Mouse (Mus musculus): ENCODE measurements around the gene Large1.

GRCm38 (mm10) chr8:73104089-73104488 lies 249.3 kb downstream of the Large1 start:
- TF ChIP-seq PAX5 (IDR thresholded peaks at IDR 0.05; ENCODE audit: low read length) (no peak), CTCF (conservative IDR thresholded peaks at IDR 0.05 in 1 of 2, IDR thresholded peaks at IDR 0.05 in 1 of 2; ENCODE audit: low read depth in 2 of 2, low read length in 2 of 2) (no peak), GABPA (IDR thresholded peaks at IDR 0.05; ENCODE audit: insufficient replicate concordance, low read depth, low read length) (no peak), ZNF384 (IDR thresholded peaks at IDR 0.05; ENCODE audit: low read depth, low read length) (no peak), POLR2A (IDR thresholded peaks at IDR 0.05; ENCODE audit: low read depth, low read length) (no peak), MAZ (IDR thresholded peaks at IDR 0.05; ENCODE audit: low read depth, low read length) (no peak), USF1 (IDR thresholded peaks at IDR 0.05; ENCODE audit: low read depth, low read length) (no peak), JUND (conservative IDR thresholded peaks at IDR 0.05; ENCODE audit: low read depth, low read length) (no peak), MAX (IDR thresholded peaks at IDR 0.05; ENCODE audit: low read length) (no peak), MAFK (IDR thresholded peaks at IDR 0.05; ENCODE audit: insufficient replicate concordance, low read length) (no peak), TBP (conservative IDR thresholded peaks at IDR 0.05; ENCODE audit: low read depth, low read length) (no peak), ELF1 (IDR thresholded peaks at IDR 0.05; ENCODE audit: low read depth, low read length) (no peak), EP300 (IDR thresholded peaks at IDR 0.05; ENCODE audit: low read length) (no peak)

All from CH12.LX (cell line).